Mouse (Mus musculus): Measurements from ENCODE around the gene 9130213A22Rik. TPM values are rescaled to one million over a fixed set of nuclear protein-coding genes. Genes with fewer than 3 reads are reported as not detected.

9130213A22Rik gene
- total RNA-seq, 2 experiments from 2014 or later: 0.18 TPM; not detected in 1

GRCm38 (mm10) chr11:69085608-69086007 is 36.8 kb downstream of the 9130213A22Rik start:
- intact Hi-C loops (cut with DNase I; ENCODE audit: low total_unique reads): no loop called here
- DNase-seq: no peak

- intact Hi-C loops (cut with DNase I; ENCODE audit: low total_unique reads): no loop called here
- no peak for DNase-seq
Measured at GRCm38 (mm10) chr11:69081613-69082012, 40.8 kb downstream of the 9130213A22Rik start.

- DNase-seq: no peak
- intact Hi-C loops (cut with DNase I; ENCODE audit: low total_unique reads): no loop called here
Measured at GRCm38 (mm10) chr11:69080855-69081222, 41.5 kb downstream of the 9130213A22Rik start.

GRCm38 (mm10) chr11:69080102-69080854 is 42.1 kb downstream of the 9130213A22Rik start:
- intact Hi-C loops (cut with DNase I; ENCODE audit: low total_unique reads): no loop called here
- no peak for DNase-seq

GRCm38 (mm10) chr11:69078805-69079438 is 43.5 kb downstream of the 9130213A22Rik start:
- intact Hi-C loops (cut with DNase I; ENCODE audit: low total_unique reads): no loop called here
- peak; percentile 31 for DNase-seq

GRCm38 (mm10) chr11:69078041-69078440 is 44.3 kb downstream of the 9130213A22Rik start:
- intact Hi-C loops (cut with DNase I; ENCODE audit: low total_unique reads): no loop called here

GRCm38 (mm10) chr11:69077316-69077715 is 45.1 kb downstream of the 9130213A22Rik start:
- intact Hi-C loops (cut with DNase I; ENCODE audit: low total_unique reads): no loop called here
- DNase-seq: no peak

More at GRCm38 (mm10) chr11:69078041-69078440, 44.3 kb downstream of the 9130213A22Rik start:
- DNase-seq: no peak

- intact Hi-C loops (cut with DNase I; ENCODE audit: low total_unique reads): no loop called here
- DNase-seq: no peak
Measured at GRCm38 (mm10) chr11:69076572-69076971, 45.8 kb downstream of the 9130213A22Rik start.

- no peak for DNase-seq
- intact Hi-C loops (cut with DNase I; ENCODE audit: low total_unique reads): no loop called here
Measured at GRCm38 (mm10) chr11:69075764-69076479, 46.5 kb downstream of the 9130213A22Rik start.

GRCm38 (mm10) chr11:69074776-69075069 is 47.7 kb downstream of the 9130213A22Rik start:
- intact Hi-C loops (cut with DNase I; ENCODE audit: low total_unique reads): no loop called here
- DNase-seq: no peak

GRCm38 (mm10) chr11:69073951-69074775 is 48.2 kb downstream of the 9130213A22Rik start:
- intact Hi-C loops (cut with DNase I; ENCODE audit: low total_unique reads): no loop called here
- DNase-seq: no peak

GRCm38 (mm10) chr11:69073065-69073888 is 49.1 kb downstream of the 9130213A22Rik start:
- intact Hi-C loops (cut with DNase I; ENCODE audit: low total_unique reads): no loop called here
- DNase-seq: peak; percentile 76

- intact Hi-C loops (cut with DNase I; ENCODE audit: low total_unique reads): no loop called here
Measured at GRCm38 (mm10) chr11:69072666-69073064, 49.7 kb downstream of the 9130213A22Rik start.

GRCm38 (mm10) chr11:69072234-69072633 is 50.2 kb downstream of the 9130213A22Rik start:
- DNase-seq: no peak
- intact Hi-C loops (cut with DNase I; ENCODE audit: low total_unique reads): no loop called here

More at GRCm38 (mm10) chr11:69072666-69073064, 49.7 kb downstream of the 9130213A22Rik start:
- no peak for DNase-seq

GRCm38 (mm10) chr11:69071262-69071661 is 51.1 kb downstream of the 9130213A22Rik start:
- intact Hi-C loops (cut with DNase I; ENCODE audit: low total_unique reads): no loop called here
- DNase-seq: peak; percentile 17

GRCm38 (mm10) chr11:69070590-69071222 is 51.7 kb downstream of the 9130213A22Rik start, which contains the start of gene Tmem107:
Gene Tmem107, plus strand, starts transcription at chr11:69070806.
- peak; percentile 93 for DNase-seq
- intact Hi-C loops (cut with DNase I; ENCODE audit: low total_unique reads): no loop called here

GRCm38 (mm10) chr11:69070093-69070492 is 52.3 kb downstream of the 9130213A22Rik start:
- intact Hi-C loops (cut with DNase I; ENCODE audit: low total_unique reads): no loop called here

More at GRCm38 (mm10) chr11:69070093-69070492, 52.3 kb downstream of the 9130213A22Rik start:
- DNase-seq: no peak

All from gastrocnemius, postnatal 14 days (tissue).